Mouse (Mus musculus) cerebellum, adult 11 months (tissue): ENCODE data around the gene 4930404N11Rik.

Experiments used
- DNase-seq: peaks from one replicate; pipeline ENCODE4 v3.0.0; 2022

Gene 4930404N11Rik

DNA sequence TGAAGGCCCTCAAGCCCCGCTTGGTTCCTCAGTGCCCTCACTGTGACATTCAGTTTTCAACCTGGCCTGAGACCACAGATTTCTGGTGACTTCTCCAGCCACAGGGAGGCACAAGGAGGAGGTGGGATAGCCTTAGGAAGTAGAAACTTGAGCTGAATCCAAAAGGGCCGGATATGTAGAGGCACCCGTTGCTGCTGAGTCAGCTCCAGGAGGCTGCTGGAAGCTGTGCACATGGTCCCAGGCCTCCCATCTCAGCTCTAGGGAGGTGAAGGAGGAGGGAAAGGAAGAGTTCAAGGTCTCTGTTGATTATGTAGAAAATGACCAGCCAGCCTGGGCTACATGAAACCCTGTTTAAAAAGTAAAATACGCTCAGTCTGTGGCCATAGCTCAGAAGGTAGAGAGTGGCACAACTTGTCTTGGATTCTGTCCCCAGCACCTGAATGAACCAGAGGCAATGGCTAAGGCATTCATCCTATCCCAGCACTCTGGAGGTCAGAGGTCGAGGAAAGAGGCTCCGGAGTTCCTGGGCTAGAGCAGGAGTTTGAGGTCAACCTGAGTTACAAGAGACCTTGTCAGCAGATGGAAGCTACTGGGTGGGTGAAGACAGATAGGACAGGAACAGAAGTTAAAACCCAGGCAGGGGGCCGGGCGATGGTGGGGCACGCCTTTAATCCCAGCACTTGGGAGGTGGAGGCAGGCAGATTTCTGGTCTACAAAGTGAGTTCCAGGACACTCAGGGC is 10.7 kb downstream of the 4930404N11Rik start:
- DNase-seq = no peak

DNA sequence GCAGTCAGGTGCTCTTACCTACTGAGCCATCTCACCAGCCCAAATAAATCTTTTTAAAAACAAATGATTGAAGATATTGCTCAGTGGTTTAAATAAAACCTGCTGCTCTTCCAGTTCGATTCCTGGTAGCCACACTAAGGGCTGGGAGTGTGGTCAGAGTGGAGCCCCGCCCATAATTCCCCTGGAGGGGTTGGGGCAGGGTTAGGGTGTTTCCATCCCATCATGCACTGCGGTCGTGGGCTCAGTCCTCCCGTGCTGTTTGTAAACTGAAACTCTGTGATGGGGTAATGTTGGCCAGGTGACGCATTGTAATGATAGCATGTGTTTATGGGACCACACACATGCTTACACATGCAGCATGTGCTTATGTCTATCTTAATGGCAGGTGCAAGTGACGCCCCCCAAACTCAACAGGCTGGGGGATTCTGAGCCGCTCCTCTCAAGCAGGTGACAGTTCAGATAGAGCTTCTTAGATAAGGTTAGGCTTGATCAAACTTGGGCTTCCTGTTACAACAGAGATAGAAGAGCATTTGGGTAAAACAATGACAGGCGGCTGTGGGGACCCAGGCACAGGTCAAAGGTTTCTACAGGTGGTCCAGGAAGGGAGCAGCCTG is 13.8 kb downstream of the 4930404N11Rik start:
- DNase-seq = no peak

DNA sequence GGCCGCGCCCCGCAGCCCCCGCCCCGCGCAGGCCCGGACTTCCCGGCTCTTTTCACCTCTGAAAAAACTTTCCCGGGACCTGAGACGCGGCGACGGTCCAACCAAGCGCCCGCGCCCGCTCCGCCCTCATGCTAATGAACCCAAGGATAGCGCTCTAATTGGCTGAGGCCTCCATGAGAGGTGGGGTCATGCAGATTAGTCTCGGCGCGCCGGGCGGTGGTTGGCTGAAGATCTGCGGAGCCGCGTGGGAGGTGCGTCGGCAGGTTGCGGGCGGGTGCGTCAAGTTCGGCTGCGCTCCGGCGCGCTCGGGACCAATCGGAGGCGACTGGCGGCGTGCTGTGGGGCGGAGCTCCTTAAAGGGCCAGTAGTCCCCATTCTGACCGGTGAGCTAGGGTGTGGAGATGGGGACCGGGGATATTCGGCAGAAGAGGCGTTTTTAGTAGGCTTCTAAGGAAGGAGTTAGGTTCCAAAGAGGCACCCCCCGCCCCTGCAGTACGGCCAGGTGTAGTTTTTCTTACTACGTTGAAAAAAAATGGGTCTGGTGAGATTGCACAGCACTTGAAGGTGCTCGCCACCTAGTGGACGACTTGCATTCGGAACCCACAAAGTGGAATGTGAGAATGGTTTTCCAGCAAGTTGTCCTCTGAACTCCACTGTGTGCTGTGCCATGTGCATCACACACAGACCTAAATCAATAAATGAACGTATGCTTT is 15.1 kb downstream of the 4930404N11Rik start, which contains the start of gene Hmg20b:
Hmg20b (minus strand) TSS at position 130 of the 713 bp plus-strand sequence.
- peak; percentile 99 for DNase-seq

DNA sequence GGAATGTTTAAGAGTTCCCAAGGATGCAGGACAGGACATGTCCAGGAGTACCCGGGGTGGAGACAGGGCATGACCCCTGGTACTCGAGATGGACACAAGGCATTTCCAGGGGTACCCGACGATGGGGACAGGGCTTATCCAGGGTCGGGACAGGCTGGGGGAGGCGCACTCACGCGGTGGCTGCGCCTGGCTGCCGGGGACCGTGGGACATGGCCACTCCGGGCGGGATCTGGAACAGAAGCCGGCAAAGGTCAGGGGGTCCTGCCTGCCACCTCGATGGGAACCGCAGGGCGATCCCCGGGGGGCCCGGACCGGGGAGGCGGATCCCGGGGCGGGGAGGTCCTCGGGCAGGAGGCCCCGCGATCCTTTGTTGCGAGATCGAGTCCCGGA is 15.7 kb downstream of the 4930404N11Rik start:
- DNase-seq = no peak

DNA sequence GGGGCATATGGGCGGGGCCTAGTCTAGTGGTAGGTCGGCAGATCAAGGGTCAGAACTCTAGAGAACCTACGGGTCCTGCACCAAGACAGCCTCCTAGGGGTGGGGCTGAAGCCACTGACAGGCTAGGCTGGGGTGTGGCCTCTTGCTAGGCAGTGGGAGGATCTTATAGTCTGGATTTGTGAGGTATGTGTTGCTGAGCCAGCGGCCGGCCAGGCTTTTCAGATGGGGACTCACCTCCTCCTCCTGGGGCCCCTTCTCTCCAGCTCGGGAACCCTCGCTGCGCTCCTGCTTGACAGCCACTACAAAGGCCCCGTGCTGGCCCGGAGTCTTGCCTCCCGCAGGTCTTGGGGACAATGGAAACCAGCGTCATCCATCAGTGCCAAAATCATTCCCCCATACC is 16.5 kb downstream of the 4930404N11Rik start:
- DNase-seq = no peak

DNA sequence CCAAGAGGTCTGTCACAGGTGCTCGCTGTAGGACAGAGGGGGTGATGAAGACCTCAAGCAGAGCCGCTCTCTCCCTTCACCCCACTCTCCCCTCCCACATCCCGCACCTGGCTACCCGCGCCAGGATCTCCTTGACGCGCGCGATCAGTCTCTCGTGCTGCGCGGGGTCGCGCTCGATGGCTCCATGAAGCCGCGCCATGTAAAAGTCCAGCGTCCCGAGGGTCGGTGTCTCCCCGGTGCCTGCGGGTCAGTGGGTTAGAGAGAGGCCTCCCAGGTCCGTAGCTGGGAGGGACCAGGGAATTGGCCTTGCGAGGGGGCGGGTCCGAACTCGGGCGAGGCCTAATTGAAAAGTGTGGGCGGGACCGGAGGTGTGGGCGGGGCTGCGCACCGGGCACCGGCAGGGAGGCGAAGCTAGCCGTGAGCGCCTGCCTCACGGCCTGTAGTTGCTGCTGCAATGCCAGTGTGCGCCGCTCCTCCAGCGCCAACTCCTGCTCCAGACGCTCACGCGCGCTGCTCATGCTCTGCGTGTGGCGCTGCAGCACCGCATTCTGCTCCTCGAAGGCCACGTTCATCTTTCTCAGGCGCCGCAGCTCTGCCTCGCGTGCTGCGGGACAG is 19.1 kb downstream of the 4930404N11Rik start:
- no peak for DNase-seq

DNA sequence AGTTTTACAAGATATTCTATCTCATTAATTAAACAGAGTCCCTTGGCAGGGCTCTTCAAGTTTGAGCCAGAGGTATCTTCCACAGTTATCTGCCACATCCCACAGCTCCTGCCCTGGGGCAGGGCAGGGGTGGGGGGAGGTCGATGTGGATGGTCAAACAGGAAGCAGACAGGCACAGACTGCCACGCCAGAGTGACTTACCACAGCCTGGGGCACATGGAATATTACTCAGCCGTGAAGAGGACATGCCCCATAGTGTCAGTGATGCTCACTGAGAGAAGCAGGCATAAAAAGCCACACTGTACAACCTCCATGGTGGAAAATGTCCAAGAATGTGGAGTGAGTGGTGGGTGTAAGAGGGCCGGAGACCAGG is 20.5 kb downstream of the 4930404N11Rik start:
- DNase-seq = no peak

DNA sequence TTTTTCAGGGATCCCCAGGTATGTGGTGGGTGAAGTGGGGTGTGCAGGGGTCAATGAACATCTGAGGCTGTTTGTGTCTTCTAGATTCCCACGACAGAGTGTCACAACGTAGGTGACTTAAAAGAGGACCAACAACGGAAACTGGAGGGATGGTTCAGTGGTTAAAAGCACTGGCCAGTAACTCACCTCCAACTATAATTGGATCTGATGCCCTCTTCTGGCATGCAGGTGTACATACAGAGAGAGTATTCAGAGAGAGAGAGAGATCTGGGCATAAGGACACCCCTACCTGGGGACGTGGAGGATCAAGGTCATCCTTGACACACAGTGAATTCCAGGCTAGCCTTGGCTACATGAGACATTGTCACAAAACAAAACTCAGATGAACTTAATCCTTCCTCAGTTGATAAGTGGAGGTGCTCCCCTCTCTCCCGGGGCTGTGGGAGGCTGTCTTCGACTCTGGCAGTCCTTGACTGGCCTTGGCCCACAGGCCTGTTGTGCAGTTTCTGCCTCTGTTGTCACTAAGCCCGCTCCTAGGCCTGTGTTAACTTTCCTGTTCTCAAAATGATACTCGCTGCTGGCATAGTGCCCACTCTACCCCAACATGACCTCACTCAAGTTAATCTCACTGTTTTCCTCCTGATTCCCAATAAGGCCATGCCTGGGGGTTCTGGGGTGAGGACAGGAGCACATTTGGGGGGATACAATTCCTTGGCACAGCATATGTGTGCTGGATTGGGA is 21.0 kb downstream of the 4930404N11Rik start:
- no peak for DNase-seq

DNA sequence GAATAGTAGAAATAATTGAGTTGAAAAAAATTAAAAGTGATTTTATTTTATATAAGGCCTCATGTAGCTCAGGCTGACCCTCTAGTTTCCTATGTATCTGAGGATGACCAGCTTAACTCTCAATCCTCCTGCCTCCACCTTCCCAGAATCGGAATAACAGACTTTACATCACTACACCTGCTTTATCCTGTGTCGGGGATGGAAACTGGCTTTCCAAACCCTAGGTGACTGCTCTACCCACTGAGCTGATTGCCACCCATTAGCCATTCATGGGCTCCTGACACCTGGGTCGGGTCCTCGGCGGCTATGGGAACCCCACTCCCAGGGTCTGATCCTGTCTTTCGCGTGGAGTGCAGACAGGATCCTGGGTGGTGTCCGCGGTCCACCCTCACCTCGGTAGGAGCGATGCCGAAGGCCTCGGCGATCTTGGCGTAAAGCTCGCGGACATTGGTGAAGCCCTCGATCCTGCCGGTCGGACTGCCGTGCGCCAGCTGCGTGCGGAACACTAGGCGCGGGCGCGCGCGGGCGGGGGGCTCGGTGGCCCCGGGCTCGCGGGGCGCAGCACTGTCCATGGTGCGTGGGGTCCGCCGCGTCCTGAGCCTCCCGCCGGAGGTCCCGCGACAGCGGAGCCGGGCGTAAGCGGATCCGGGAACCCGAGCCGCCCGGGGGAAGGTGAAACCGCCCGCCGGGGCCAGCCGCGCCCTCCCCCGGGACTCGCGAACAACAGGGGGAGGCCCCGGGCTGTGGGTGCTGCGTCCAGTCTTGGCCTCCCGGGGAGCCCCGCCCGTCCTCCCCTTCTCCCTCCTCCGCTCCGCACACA is 22.7 kb downstream of the 4930404N11Rik start, which contains the start of gene Gipc3:
Gipc3 (minus strand) TSS at position 581 of the 820 bp plus-strand sequence.
- DNase-seq = no peak

DNA sequence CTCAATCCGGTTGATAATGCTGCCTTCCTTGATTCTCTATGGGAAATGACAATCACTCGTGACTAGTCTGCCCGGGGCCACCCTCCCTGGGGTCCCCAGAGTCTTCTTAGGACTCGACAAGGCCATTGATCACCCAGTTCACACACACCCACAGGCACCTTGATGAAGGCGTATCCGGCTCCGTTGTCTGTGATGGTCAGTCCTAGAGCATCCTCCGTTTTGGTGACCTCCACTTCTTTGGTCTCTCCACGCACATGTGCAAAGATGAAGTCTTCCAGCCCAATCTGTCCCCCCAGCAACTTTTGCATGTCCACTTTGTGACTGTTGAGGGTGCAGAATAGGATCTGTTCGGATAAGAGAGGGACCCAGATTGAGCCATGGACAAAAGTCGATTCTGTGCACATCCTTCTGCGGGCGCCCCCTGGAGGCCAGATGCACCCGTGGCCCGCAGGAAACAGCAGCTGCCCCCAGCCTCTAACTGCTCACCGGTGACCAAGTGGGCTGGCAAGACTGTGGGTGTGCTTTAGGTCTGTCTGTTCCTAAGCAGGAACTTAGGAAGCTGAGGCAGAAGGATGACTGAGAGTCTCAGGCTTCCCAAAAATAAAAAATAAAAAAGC is 24.2 kb downstream of the 4930404N11Rik start:
- DNase-seq = peak; percentile 54

DNA sequence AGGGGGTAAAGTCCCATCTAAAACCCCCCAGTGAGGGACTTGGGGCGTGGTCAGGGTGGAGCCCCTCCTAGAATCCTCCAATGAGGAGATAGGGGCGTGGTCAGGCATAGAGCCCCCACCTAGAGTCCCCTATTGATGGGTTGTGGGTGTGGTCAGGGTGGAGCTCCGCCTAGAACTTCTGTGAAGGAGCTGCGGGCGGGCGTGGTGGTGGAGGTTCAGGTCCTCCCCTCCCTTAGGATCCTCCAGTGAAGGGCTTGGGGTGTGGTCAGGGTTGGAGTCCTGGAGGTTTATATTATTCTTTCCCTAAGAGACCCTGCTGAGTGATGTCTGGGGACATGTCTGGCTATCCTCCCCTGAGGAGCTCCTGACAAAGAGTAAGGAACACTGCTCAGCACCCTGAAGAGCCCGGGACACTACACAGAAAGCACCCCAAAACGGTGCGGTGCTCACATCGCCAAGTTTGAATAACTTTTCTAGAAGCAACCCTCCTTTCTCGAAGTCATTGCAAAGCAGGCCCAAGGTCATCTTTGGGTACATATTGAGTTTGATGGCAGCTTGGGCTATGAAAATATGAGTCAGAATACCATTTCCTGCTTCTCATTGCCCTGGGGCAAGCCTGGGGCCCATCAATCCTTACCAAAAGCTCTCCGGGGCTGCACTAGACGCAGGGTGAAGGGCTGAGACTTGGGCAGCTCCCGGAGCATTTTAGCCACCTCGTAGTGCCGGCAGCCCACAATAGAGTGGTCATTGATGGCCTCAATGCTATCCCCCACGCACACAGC is 24.9 kb downstream of the 4930404N11Rik start:
- DNase-seq = no peak

DNA sequence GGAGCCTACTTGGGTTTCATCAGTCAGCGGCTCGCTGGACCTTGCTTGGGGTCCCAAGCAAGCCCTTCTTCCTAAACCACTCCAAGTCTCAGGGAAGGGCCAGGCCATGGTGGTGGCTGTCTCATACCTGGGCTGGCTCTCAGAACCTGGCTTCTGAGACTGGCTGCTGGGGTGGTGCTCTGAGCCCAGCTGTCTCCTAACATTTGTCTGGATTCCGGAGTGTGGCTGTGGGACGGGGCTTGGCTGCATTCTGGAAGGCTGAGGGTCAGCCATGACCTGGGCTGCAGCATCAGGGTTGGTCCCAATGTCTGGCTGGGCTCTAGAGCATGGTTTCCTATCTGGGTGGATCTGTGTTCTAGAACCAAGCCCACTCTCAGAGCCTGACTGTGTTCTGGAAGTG is 29.1 kb downstream of the 4930404N11Rik start:
- no peak for DNase-seq

DNA sequence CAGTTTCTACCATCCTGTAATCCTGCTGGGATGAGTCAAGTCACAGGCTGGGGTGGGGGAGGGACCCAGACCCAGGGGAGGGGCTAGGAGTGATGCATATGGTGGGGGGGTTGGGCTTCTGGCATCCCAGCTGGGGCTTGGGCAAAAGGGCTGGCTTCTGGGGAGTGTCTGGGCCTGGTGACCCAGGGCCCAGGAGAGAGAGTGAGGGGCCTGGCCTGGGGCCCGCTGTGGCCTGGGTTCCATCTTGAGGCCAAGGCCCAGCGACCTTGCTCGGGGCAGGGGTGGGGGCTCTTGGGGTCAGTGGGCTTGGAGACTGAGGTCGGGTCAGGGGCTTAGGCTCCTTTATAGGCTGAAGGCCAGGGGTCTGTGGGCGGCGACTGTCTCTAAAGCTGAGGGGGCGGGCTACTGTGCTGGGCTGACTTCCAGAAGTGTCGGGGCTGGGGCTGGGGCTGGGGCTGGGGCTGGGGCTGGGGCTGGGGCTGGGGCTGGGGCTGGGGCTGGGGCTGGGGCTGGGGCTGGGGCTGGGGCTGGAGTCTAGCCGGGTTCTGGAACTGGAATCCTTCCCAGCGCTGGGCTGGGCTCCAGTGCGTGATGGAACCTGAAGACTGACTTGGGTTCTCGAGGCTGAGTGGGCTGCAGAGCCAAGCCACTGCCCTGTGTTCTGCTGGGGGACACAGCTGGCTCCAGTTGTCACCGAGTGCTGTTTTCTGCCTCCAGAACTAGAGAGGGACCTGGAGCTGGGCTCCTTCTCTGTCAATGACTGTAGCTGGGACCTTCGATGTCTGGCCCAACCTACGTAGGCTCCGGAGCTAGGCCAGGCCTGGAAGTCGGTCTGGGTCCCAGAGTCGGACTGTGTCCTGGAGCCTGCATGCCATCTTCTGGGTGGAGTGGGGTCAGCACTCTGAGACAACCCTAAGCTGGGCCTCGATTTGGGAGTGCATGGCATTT is 29.9 kb downstream of the 4930404N11Rik start:
- no peak for DNase-seq

DNA sequence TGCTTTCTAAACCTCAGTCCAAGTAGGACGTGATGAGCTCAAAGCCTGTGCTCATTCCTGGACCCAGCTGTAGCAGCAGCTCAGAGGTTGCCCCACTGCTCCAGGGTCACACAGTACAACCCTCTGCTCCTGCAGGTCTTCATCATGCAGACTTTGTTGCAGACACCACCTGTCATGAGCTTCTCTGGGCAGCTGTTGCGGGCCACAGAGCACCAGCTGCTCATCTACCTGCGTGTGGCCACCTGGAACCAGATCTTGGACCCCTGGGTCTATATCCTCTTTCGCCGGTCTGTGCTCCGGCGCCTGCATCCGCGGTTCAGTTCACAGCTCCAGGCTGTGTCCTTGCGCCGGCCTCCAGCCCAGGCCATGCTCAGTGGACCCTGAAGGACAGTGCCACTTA is 31.3 kb downstream of the 4930404N11Rik start:
- no peak for DNase-seq

DNA sequence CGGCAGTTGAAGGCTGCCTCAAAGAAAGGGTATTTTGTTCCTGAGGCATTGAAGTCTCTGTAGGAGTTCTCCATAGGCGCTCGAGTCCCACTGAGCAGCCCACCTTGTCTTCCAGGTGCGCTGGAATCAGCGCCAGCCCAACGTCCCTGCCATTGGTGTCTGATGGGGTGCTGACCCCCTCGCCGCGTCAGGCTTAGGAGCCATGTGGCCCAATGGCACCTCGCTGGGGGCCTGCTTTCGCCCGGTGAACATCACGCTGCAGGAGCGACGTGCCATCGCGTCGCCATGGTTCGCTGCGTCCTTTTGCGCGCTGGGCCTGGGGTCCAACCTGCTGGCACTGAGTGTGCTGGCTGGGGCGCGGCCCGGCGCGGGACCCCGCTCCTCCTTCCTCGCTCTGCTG is 33.3 kb downstream of the 4930404N11Rik start:
- DNase-seq = no peak

DNA sequence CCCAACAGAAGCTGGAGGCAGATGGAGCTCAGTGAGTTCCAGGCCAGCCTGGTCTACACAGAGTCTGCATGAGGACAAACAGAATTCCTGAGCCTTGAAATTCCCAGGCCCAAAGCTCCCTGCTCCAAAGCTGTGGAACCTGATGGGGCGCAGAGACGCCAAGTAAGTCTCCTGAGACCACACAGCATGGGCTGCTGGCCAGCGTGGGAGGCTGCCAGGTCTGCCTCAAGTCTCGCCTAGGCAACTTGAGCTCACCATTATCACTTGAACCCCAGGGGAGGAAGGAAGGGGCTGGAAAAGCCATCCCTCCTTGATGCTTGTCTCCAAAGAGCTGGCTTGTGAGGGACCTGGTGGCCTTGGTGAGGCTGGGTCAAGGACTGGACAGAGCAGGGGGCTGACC is 35.6 kb downstream of the 4930404N11Rik start:
- DNase-seq = no peak

DNA sequence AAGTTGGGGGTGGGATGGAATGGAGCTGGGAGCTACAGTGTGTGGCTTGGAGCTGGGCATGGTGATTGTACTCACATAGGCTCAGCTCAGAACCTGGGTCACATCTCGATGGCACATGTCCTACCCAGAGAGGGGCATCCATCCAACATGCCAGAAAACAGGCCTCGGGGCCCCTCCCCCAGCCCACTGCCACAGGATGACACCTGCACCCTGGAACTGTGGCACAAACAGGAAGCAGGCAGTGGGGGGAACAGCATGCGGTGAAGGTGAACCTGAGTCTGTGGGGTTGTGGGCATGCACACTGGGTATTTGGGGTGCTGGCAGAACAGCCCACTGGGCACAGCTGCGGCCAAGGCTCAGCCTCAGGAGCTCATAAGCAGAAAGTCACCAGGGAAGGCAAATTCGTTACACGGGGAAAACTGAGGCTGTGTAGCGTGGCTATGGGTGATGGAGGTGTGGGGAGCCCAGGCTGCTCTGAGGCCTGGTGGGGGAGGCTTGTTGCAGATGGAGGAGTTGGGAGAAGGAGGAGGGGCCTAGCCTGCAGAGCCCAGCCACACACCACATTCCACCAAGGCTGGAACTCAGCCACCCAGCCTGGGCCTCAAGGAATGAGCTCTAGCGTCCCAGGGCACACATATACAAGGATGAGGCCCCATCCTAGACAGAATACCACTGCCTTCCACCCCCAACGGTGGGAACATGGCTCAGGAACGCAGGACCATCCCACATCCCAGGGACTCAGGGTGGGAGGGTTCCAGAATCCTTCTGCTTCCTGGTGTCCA is 36.2 kb downstream of the 4930404N11Rik start:
- no peak for DNase-seq

DNA sequence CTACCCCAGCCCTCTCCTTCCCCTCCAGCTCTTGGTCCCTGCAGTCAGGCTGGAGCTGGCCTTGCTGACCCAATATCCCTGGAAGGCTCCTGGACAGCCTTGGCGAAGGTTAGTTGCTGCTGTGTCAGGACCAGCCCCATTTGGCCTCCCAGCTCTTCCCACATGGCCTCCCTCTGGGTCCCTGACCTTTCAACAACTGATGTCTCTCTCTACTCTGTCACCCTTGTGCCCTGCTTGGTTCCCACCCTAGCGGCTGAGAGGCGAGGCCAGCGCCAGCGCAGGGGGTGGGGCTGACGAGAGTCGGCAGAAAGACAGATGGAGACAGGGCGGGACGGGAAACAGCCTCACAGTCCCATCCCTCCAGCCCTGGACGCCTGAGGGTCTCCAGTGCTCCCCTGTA is 37.2 kb downstream of the 4930404N11Rik start, which contains the start of gene Tbxa2r:
Tbxa2r (plus strand) TSS at position 346 of the 400 bp plus-strand sequence.
- DNase-seq = no peak
